ENCODE assay signal across 14 mouse cellular contexts in genomic region chr7:54633930-54634329, GRCm38 (mm10).
DNase-seq lines count a peak whose midpoint lies in the region; ATAC-seq and TF ChIP-seq lines count a peak whose summit lies in the region.
"Had no signal": no experiment of that assay in that cellular context is flagged by ENCODE, and none has a peak within 500 bp of the region (broad histone marks: within the 10 kb centered on the region; RNA-seq: fewer than 3 reads in every experiment).

No protein-coding gene starts in this region.

- ATAC-seq in hindbrain, postnatal 0 days = 0 out of 2 replicates have a peak, but pooled peaks have one; percentile 45
- ATAC-seq: Patski had no signal

- no peaks in the 10 kb centered on the region for H3K9me3 ChIP-seq in hindbrain, postnatal 0 days (ENCODE audit: low read length)
- no peaks in the 10 kb centered on the region for H3K9me3 ChIP-seq in hindbrain, embryonic 10.5 days
- H3K9me3 ChIP-seq in limb, embryonic 10.5 days (replicated peaks) = no peaks in the 10 kb centered on the region
- H3K9me3 ChIP-seq: limb, embryonic 12.5 days had no signal

- no peak for TF ChIP-seq POLR2A in cerebellum, adult 2 months (IDR thresholded peaks at IDR 0.05; ENCODE audit: borderline replicate concordance, insufficient read depth, low read length)

- no peak overlapping the region for H3K9ac ChIP-seq in hindbrain, postnatal 0 days (replicated peaks; ENCODE audit: low read length)
- H3K9ac ChIP-seq: limb, embryonic 12.5 days had no signal

- no peaks in the 10 kb centered on the region for H3K36me3 ChIP-seq in hindbrain, postnatal 0 days (ENCODE audit: insufficient read depth, low read length)
- no peaks in the 10 kb centered on the region for H3K36me3 ChIP-seq in hindbrain, embryonic 10.5 days
- H3K36me3 ChIP-seq in limb, embryonic 10.5 days = no peaks in the 10 kb centered on the region
- H3K36me3 ChIP-seq: limb, embryonic 12.5 days had no signal

- H3K4me1 ChIP-seq in hindbrain, postnatal 0 days (ENCODE audit: insufficient read depth, low read length) = no peaks in the 10 kb centered on the region
- no peaks in the 10 kb centered on the region for H3K4me1 ChIP-seq in hindbrain, embryonic 10.5 days (replicated peaks)
- H3K4me1 ChIP-seq in cerebellum, adult 2 months (ENCODE audit: control insufficient read depth, insufficient read depth, low read length) = peaks cover 5% of the 10 kb centered on the region
- H3K4me1 ChIP-seq in limb, embryonic 10.5 days = no peaks in the 10 kb centered on the region
- H3K4me1 ChIP-seq: limb, embryonic 12.5 days had no signal

- H3K4me2 ChIP-seq in hindbrain, postnatal 0 days (ENCODE audit: low read depth, low read length) = no peak overlapping the region
- H3K4me2 ChIP-seq: limb, embryonic 12.5 days; midbrain, embryonic 11.5 days had no signal

- H3K27me3 ChIP-seq in hindbrain, postnatal 0 days (ENCODE audit: insufficient read depth, low read length) = no peaks in the 10 kb centered on the region
- H3K27me3 ChIP-seq in hindbrain, embryonic 10.5 days (ENCODE audit: insufficient read depth, poor library complexity, severe bottlenecking) = no peaks in the 10 kb centered on the region
- H3K27me3 ChIP-seq in cerebellum, adult 2 months (ENCODE audit: control insufficient read depth, insufficient read depth, low read length) = no peaks in the 10 kb centered on the region
- no peaks in the 10 kb centered on the region for H3K27me3 ChIP-seq in limb, embryonic 10.5 days (ENCODE audit: low read depth, poor library complexity, severe bottlenecking)
- H3K27me3 ChIP-seq: limb, embryonic 12.5 days; Patski had no signal

- DNase-seq in hindbrain, postnatal 0 days (ENCODE audit: low spot score) = peak; percentile 48
- DNase-seq in hindbrain, embryonic 10.5 days (ENCODE audit: low spot score) = no peak
- DNase-seq in cerebellum, adult 2 months = peak; percentile 15 to 66
- DNase-seq in layer of hippocampus, adult 18-20 months (ENCODE audit: low spot score in 2 of 2) = peak; percentile 11 to 32
- peak; percentile 78 to 80 for DNase-seq in right cerebral cortex, postnatal 10 days (ENCODE audit: low spot score in 2 of 2)
- DNase-seq in ovary, postnatal 36 days (ENCODE audit: low spot score) = no peak
- DNase-seq in limb, embryonic 10.5 days (ENCODE audit: low spot score) = no peak
- no peak for DNase-seq in urinary bladder, postnatal 14 days (ENCODE audit: low spot score)
- DNase-seq: adrenal gland, adult 2 months; kidney, adult 11 months had no signal

- H3K4me3 ChIP-seq in hindbrain, postnatal 0 days (ENCODE audit: low read length) = no peak overlapping the region
- H3K4me3 ChIP-seq in hindbrain, embryonic 10.5 days = no peak overlapping the region
- H3K4me3 ChIP-seq in cerebellum, adult 2 months (replicated peaks; ENCODE audit: insufficient read depth, low read depth, low read length) = no peak overlapping the region
- H3K4me3 ChIP-seq in limb, embryonic 10.5 days = no peak overlapping the region
- H3K4me3 ChIP-seq: erythroblast, embryonic 14.5 days; limb, embryonic 12.5 days had no signal

- H3K27ac ChIP-seq in hindbrain, postnatal 0 days = no peak overlapping the region
- no peak overlapping the region for H3K27ac ChIP-seq in hindbrain, embryonic 10.5 days
- H3K27ac ChIP-seq in cerebellum, adult 2 months (ENCODE audit: insufficient read depth, low read length) = no peak overlapping the region
- H3K27ac ChIP-seq in limb, embryonic 10.5 days = no peak overlapping the region
- H3K27ac ChIP-seq: limb, embryonic 12.5 days had no signal

- 45% methylated on average over 6 of the region's 6 CpGs for WGBS in hindbrain, postnatal 0 days
- WGBS in hindbrain, embryonic 10.5 days = 87% methylated on average over 6 of the region's 6 CpGs
- 5% methylated on average over 6 of the region's 6 CpGs for WGBS in cerebellum, adult 2 months
- 91% methylated on average over 6 of the region's 6 CpGs for whole genome bisulfite sequencing in limb, embryonic 10.5 days

- no peak for TF ChIP-seq CTCF in hindbrain, postnatal 0 days (IDR thresholded peaks at IDR 0.05; ENCODE audit: low read depth)
- no peak for TF ChIP-seq CTCF in cerebellum, adult 2 months (IDR thresholded peaks at IDR 0.05; ENCODE audit: borderline replicate concordance, insufficient read depth, low read depth, low read length)

Comparison
In these comparisons a context has a peak if more than half of its experiments do, and no peak if none do; other contexts are left out.
1. DNase-seq: peak in hindbrain, postnatal 0 days (single experiment), cerebellum, adult 2 months (2 of 2), layer of hippocampus, adult 18-20 months (2 of 2) and right cerebral cortex, postnatal 10 days (2 of 2); none in hindbrain, embryonic 10.5 days (single experiment), ovary, postnatal 36 days (single experiment), limb, embryonic 10.5 days (single experiment) and urinary bladder, postnatal 14 days (single experiment).